Mouse (Mus musculus) lung, postnatal 0 days (tissue): Measurements from ENCODE around the gene Vps26b.

Source experiments
- CTCF ChIP-seq: IDR thresholded peaks from 2 replicates; pipeline ENCODE4 v1.5.1; 2016; ENCODE audit warnings: antibody characterized with exemption, mild to moderate bottlenecking
- EP300 ChIP-seq: IDR thresholded peaks from 2 replicates; pipeline ENCODE4 v1.6.1; 2016; ENCODE audit warnings: antibody characterized with exemption, mild to moderate bottlenecking, control low read depth

- no peak for TF ChIP-seq CTCF
- no peak for TF ChIP-seq EP300
These were observed 867 bp upstream of the Vps26b start for GRCm38 (mm10) chr9:27030763-27031100.
